Mouse (Mus musculus) adipocyte (in vitro differentiated cells): ENCODE measurements around the gene Cdr2.
"Not testable (repeated sequence)": the region's sequence is repeated elsewhere in the genome, so short reads cannot be mapped to it uniquely, and the experiment has no call there.

Source experiments
- DNase-seq: peaks from one replicate; pipeline ENCODE4 v3.0.0-alpha.2; 2016; ENCODE audit warnings: low spot score

Cdr2 gene

DNA sequence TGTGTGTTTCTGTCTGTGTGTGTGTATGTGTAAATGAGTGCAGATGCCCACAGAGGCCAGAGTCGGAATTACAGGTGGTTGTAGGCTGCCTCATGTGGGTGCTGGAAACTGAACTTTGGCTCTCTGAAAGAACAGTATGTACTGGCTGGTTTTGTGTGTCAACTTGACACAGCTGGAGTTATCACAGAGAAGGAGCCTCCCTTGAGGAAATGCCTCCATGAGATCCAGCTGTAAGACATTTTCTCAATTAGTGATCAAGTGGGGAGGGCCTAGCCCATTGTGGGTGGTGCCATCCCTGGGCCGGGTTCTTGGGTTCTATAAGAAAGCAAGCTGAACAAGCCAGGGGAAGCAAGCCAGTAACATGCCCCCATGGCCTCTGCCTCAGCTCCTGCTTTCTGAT, 9.6 kb downstream of the Cdr2 start:
- not testable (repeated sequence) for DNase-seq

- DNase-seq, result no peak
Observed at GRCm38 (mm10) chr7:120970112-120970511, 12.0 kb downstream of the Cdr2 start.

- DNase-seq, result no peak
Observed at GRCm38 (mm10) chr7:120969221-120969620, 12.9 kb downstream of the Cdr2 start.

DNA sequence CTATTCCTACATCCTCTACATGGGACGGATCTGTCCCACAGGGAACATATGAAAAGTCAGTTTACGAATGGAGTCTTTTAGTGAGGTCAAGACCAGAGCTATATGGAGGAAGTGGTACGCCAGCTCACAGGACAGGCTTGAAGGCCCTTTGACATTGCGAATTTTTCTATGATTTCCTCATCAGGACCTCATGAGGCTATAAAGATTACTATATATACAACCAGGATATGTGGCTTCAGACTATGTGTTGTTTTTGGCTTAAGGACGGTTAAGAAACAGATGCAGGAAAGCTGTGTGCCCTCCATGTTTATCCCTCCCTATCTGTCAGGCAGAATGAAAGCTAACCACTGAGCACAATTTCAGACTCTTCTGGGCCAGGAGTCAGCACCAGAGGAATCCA, 19.0 kb downstream of the Cdr2 start:
- DNase-seq, result no peak

DNA sequence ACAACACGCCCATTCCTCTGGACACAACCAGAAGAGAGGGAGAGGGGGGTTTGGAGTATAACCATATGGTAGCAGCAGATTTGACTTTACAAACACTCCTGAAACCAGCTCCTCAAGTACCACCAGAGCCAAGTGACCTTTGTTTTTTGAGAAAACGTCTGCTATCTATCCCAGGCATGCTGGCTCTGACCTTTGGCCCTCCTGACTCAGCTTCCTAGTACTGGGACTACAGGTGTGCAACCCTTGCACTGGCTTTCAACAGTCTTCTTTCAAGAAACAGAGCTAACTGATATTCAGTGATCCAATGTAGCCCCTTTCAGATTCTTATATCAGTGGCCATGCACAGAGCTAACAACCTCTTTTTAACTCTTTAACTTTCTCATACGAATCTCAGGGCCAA, 20.2 kb downstream of the Cdr2 start:
- no peak for DNase-seq

GRCm38 (mm10) chr7:120960601-120961000, 21.5 kb downstream of the Cdr2 start:
- no peak for DNase-seq

GRCm38 (mm10) chr7:120960116-120960515, 22.0 kb downstream of the Cdr2 start:
- no peak for DNase-seq

GRCm38 (mm10) chr7:120953591-120953990, 28.5 kb downstream of the Cdr2 start:
- not testable (repeated sequence) for DNase-seq

DNA sequence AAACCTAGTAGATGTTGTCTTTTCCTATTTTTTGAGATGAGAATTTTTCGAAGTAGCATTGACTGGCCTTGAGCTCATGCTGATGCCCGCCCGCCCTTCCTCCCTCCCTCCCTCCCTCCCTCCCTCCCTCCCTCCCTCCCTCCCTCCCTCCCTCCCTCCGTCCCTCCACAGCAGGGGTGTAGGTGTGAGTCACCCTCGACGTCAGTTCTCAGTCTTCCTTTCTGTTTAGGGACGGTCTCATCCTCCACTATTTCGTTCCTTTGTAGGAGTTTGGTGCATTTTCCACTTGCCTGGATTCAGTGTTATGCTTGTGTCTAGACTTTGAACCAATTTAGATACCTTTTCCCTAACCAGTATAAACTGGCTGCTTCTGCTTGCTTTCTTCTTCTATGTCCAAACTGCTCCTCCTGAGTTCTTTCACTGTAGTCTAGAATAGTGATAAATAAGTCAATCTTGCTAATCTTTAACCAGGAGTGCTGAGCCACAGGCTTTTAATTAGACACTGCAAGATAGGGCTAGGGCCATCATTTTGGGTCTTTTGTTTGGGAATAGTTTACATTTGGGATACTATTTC, 38.1 kb downstream of the Cdr2 start:
- DNase-seq, result no peak

DNA sequence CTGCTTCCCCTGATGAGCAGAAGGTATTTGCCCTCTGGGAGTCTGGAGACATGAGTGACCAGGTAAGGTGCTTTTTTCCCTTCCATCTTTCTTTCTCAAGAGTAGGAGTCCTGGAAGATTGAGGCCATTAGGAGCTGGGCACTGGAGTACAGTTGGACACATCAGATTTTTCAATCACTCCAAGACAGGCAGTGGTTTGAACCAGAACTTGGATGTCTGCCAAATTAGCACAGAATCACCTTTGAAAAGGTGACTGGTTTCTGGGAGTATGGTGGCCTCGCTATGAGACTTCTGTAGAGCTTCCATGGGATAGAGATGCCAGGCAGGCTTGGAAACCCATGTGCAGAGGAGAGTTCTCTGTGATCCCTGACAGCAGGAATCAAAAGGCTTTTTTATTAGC, 39.6 kb downstream of the Cdr2 start:
- no peak for DNase-seq

- no peak for DNase-seq
Observed at GRCm38 (mm10) chr7:120941214-120941613, 40.9 kb downstream of the Cdr2 start.

DNA sequence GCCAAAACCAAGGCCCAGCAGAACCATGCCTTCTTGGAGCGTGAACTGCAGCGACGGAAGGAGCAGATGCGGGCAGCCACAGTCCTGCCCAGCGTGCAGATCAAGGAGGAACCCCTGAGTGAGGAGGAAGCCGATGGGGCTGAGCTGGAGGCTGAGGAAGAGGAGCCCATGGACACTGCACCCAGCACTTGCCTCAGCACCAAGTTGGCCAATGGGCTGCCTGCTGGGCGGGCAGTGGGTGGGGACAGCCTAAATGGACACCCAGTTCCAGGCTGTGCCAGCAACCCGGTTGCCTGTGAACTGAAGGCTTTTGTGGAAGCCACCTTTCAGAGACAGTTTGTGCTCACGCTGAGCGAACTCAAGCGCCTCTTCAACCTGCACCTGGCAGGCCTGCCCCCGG, 41.8 kb downstream of the Cdr2 start:
- no peak for DNase-seq

DNA sequence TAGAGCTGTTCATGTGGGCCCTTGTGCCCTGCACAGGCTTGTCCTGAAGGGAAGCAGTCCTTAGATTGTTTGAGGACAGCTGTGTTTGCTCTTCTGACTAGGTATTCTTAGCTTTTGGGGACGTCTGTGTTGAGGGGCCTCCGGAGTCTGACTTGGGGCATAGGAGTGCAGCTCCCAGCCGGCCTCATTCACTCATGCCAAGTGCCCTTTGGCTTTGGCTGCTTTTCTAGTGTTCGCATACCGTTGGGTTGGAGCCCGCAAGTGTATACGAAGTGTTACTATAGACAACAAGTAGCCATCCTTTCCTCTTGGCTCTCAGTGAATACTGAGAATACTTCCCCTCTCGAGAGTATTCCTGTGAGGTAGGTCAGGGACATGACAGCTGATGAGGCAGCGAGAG, 43.9 kb downstream of the Cdr2 start:
- no peak for DNase-seq

GRCm38 (mm10) chr7:120936522-120936921, 45.6 kb downstream of the Cdr2 start:
- DNase-seq, result no peak

DNA sequence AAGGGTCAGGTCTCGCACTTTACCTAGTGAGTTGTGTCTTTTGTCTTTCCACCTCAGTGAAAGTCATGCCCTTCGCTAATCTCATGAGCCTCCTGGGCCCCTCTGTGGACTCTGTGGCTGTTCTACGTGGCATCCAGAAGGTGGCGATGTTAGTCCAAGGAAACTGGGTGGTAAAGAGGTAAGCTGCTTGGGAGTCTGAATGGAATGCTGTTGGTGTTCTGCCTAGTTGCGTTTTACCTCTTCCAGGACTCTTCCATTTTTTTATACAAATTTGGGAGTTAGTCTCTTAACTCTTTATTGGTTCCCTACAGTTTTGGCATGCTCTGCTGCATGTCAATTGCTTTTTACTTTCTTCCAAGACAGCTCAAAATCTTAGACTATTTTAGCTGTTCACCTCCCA, 47.4 kb downstream of the Cdr2 start:
- peak; percentile 71 for DNase-seq

- DNase-seq, result no peak
Observed at GRCm38 (mm10) chr7:120933680-120934195, 48.4 kb downstream of the Cdr2 start.

DNA sequence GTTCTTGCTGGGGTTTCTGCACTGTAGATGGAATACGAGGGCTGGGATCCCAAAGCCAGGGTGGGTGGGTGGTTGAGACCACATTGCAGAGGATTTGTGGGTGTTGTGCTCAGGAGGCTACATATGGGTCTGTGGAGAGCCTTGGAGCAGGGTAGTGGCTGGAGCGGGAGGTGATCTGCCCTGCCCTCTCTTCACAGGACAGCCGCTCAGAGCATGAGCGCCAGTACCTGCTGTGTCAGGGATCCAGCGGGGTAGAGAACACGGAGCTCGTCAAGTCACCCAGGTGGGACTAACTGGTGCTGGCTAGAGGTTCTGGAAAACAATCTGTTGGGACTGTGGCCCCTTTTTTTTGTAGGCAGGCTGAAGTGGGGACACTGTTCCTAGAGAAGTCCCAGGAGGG, 49.0 kb downstream of the Cdr2 start:
- DNase-seq, result no peak

GRCm38 (mm10) chr7:120918526-120918962, 63.6 kb downstream of the Cdr2 start:
- peak; percentile 67 for DNase-seq

GRCm38 (mm10) chr7:120917592-120918461, 64.3 kb downstream of the Cdr2 start, which contains the start of gene Polr3e:
Polr3e (plus strand) TSS chr7:120917744.
- DNase-seq, result peak; percentile 96

- no peak for DNase-seq
Observed at GRCm38 (mm10) chr7:120917279-120917591, 64.9 kb downstream of the Cdr2 start.

DNA sequence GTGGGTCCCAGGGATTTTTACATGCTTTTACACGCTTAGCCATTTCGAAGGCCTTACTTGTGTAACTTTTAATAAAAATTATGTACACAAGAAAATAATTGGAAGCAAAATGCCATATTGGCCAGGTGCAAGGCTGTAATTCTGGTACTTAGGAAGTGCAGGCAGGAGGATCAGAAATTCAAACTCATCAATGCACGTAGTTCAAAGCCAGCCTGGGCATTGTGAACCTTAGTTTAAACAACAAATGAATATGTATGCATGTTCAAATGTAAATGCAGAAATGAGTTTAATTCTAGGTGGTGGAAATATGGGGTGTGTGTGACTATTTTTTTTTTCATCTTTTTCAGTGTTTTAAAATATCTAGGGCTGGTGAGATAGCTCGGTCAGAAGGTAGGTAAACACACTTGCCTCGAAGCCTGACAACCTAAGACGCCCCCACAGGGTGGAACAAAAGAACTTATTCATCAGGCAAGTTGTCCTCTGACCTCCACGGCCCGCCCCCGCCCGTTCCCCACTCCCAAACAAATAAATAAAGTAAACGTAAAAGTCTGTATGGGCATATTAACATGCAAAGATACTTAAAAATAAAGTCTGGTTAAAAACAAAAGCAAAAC, 65.7 kb downstream of the Cdr2 start:
- DNase-seq, result no peak

DNA sequence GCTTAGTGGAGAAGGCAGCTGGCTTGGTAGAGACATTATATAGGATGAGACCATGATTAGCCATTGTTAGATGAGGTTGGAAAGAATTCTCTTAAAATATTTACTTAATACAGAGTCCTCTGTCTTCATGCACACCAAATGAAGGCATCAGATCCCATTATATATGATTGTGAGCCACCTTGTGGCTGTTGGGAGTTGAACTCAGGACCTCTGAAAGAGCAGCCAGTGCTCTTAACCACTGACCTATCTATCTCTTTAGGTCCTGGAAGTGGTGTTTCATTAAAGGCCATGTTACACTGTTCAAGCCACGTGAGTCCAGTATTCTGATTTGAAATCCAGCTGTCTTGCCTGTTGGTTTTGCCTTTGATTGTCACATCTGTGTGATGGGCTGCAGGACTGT, 68.8 kb downstream of the Cdr2 start:
- DNase-seq, result peak; percentile 56

GRCm38 (mm10) chr7:120911268-120911667, 70.8 kb downstream of the Cdr2 start:
- DNase-seq, result not testable (repeated sequence)
